Mouse (Mus musculus) spleen, adult 2 months (tissue): ENCODE measurements around the gene Rad50.

Experiments
- CTCF ChIP-seq: fragments of 200-500 bp; IDR thresholded peaks from 2 replicates; pipeline ENCODE4 v1.5.1; 2011; ENCODE audit warnings: mild to moderate bottlenecking, inconsistent platforms; ENCODE audit not compliant: insufficient read depth, insufficient read length, insufficient replicate concordance; ENCODE audit errors: extremely low read depth
- POLR2A ChIP-seq: fragments of 200-500 bp; IDR thresholded peaks from 2 replicates; pipeline ENCODE4 v1.6.1; 2011; ENCODE audit warnings: low read depth, low read length, inconsistent platforms

GRCm38 (mm10) chr11:53609672-53610071, 97.4 kb downstream of the Rad50 start:
- TF ChIP-seq POLR2A (no peak), CTCF (no peak)
